Mouse (Mus musculus) MEL (cell line): Measurements from ENCODE around the gene Cpt1a.

ENCODE experiments used
- CHD2 ChIP-seq: IDR thresholded peaks from 2 replicates; pipeline ENCODE4 v1.6.1; 2011; ENCODE audit warnings: low read length, improper control_type of control experiment
- CTCF ChIP-seq, 3 experiments: IDR thresholded peaks in 2 of 3; conservative IDR thresholded peaks in 1 of 3; 2 replicates each; pipeline ENCODE4 v1.5.1; 2011 to 2012; ENCODE audit warnings: low read length in 3 of 3, low read depth in 2 of 3, mild to moderate bottlenecking in 2 of 3, improper control_type of control experiment in 1 of 3, inconsistent platforms in 1 of 3, mixed read lengths in 1 of 3, moderate library complexity in 1 of 3; ENCODE audit not compliant: control insufficient read depth in 1 of 3, insufficient read depth in 1 of 3, poor library complexity in 1 of 3, severe bottlenecking in 1 of 3
- GATA1 ChIP-seq: IDR thresholded peaks from 2 replicates; pipeline ENCODE4 v1.6.1; 2011; ENCODE audit warnings: low read depth, low read length, improper control_type of control experiment
- MAZ ChIP-seq: IDR thresholded peaks from 2 replicates; pipeline ENCODE4 v1.6.1; 2012; ENCODE audit warnings: low read depth, mild to moderate bottlenecking, inconsistent platforms, low read length, improper control_type of control experiment
- NELFE ChIP-seq: IDR thresholded peaks from 2 replicates; pipeline ENCODE4 v1.6.1; 2011; ENCODE audit warnings: low read depth, low read length, improper control_type of control experiment
- POLR2A ChIP-seq, 2 experiments: IDR thresholded peaks; 2 replicates each; pipeline ENCODE4 v1.6.1; 2011 to 2012; ENCODE audit warnings: low read length in 2 of 2, mild to moderate bottlenecking in 2 of 2, control low read depth in 1 of 2, improper control_type of control experiment in 1 of 2, low read depth in 1 of 2, moderate library complexity in 1 of 2; ENCODE audit not compliant: control insufficient read depth in 1 of 2, insufficient read depth in 1 of 2, poor library complexity in 1 of 2
- POLR2AphosphoS2 ChIP-seq: IDR thresholded peaks from 2 replicates; pipeline ENCODE4 v1.6.1; 2011; ENCODE audit warnings: low read length, improper control_type of control experiment
- RAD21 ChIP-seq: IDR thresholded peaks from 2 replicates; pipeline ENCODE4 v1.6.1; 2011; ENCODE audit warnings: mild to moderate bottlenecking, low read depth, low read length, improper control_type of control experiment
- ZC3H11A ChIP-seq: IDR thresholded peaks from 2 replicates; pipeline ENCODE4 v1.6.1; 2012; ENCODE audit warnings: low read depth, mild to moderate bottlenecking, inconsistent platforms, low read length, improper control_type of control experiment

DNA sequence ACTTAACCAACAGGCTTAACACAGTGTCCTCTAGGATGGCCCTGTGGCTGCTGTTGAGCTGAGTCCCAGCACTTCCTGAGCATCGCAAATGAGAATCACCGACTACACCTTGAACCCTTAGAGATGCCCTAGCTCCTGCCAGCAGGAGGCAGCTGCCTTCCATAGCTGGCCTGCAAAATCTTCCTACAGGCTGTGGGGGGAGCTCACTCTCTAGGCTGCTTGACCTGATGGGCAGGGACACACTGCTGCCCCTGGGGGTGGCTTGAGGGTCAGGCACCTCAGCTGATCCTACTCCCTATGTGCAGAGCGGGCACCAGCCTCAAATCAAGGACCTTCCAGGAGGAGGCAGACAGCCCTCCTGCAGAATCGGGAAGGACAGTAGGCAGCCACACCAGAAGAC is 35.5 kb downstream of the Cpt1a start:
- TF ChIP-seq CTCF (IDR thresholded peaks at IDR 0.05 in 2 of 3, conservative IDR thresholded peaks at IDR 0.05 in 1 of 3; ENCODE audit: control insufficient read depth in 1 of 3, insufficient read depth in 1 of 3, low read depth in 2 of 3, low read length in 3 of 3, poor library complexity in 1 of 3, severe bottlenecking in 1 of 3) (peak in 1 of 3 experiments; percentile 13; a peak in 1 of 6 replicates), GATA1 (no peak), ZC3H11A (no peak), POLR2AphosphoS2 (no peak), MAZ (no peak), CHD2 (no peak), RAD21 (no peak), NELFE (no peak), POLR2A (IDR thresholded peaks at IDR 0.05; ENCODE audit: control insufficient read depth in 1 of 2, insufficient read depth in 1 of 2, low read depth in 1 of 2, low read length in 2 of 2, poor library complexity in 1 of 2) (no peak)
